Mouse (Mus musculus) gastrocnemius, adult 18-20 months (tissue): ENCODE results near the gene Dppa3. TPM values are rescaled to one million over a fixed set of nuclear protein-coding genes. Genes with fewer than 3 reads are reported as not detected.

Source experiments
- DNase-seq: peaks from one replicate; pipeline ENCODE4 v3.0.0; 2021; ENCODE audit warnings: low spot score
- long read RNA-seq, 2 experiments: library from polyadenylated mRNA; stranded (forward); transcript quantifications; one replicate each; pipeline ENCODE4 v2.0.0; 2021
- total RNA-seq, 2 experiments: library from RNA; stranded (reverse); gene quantifications; 2 replicates each; pipeline ENCODE4 v1.2.3; 2021

Gene Dppa3
- not detected for total RNA-seq
- long read RNA-seq, experiment 1: 0 reads
- long read RNA-seq, experiment 2: 0 reads

GRCm38 (mm10) chr6:122626110-122626509 is at the start of gene Dppa3:
Gene Dppa3 (plus strand): TSS chr6:122626410.
- no peak for DNase-seq

GRCm38 (mm10) chr6:122577030-122577429 is 49.2 kb upstream of the Dppa3 start:
- no peak for DNase-seq

- DNase-seq: no peak
Measured at GRCm38 (mm10) chr6:122579086-122579485, 47.1 kb upstream of the Dppa3 start.

GRCm38 (mm10) chr6:122591027-122591758 is 35.0 kb upstream of the Dppa3 start:
- no peak for DNase-seq

GRCm38 (mm10) chr6:122592905-122593304 is 33.3 kb upstream of the Dppa3 start:
- DNase-seq: no peak

GRCm38 (mm10) chr6:122595637-122596036 is 30.6 kb upstream of the Dppa3 start:
- DNase-seq: peak; percentile 17

GRCm38 (mm10) chr6:122596608-122597007 is 29.6 kb upstream of the Dppa3 start:
- DNase-seq: no peak

GRCm38 (mm10) chr6:122598014-122598413 is 28.2 kb upstream of the Dppa3 start:
- DNase-seq: no peak

- DNase-seq: no peak
Measured at GRCm38 (mm10) chr6:122598436-122598835, 27.8 kb upstream of the Dppa3 start.

- no peak for DNase-seq
Measured at GRCm38 (mm10) chr6:122599054-122599737, 27.0 kb upstream of the Dppa3 start.

GRCm38 (mm10) chr6:122600066-122600646 is 26.1 kb upstream of the Dppa3 start:
- DNase-seq: no peak

GRCm38 (mm10) chr6:122601031-122601430 is 25.2 kb upstream of the Dppa3 start:
- no peak for DNase-seq

- no peak for DNase-seq
Measured at GRCm38 (mm10) chr6:122601615-122602014, 24.6 kb upstream of the Dppa3 start.

- peak; percentile 75 for DNase-seq
Measured at GRCm38 (mm10) chr6:122602242-122602991, 23.8 kb upstream of the Dppa3 start, which contains the start of gene Apobec1. Gene Apobec1 (minus strand): TSS chr6:122602444.

GRCm38 (mm10) chr6:122602992-122603322 is 23.3 kb upstream of the Dppa3 start:
- no peak for DNase-seq

- DNase-seq: no peak
Measured at GRCm38 (mm10) chr6:122604260-122604659, 21.9 kb upstream of the Dppa3 start.

GRCm38 (mm10) chr6:122605483-122605882 is 20.7 kb upstream of the Dppa3 start:
- no peak for DNase-seq

GRCm38 (mm10) chr6:122606661-122607060 is 19.5 kb upstream of the Dppa3 start:
- DNase-seq: no peak

- no peak for DNase-seq
Measured at GRCm38 (mm10) chr6:122607700-122608099, 18.5 kb upstream of the Dppa3 start.

GRCm38 (mm10) chr6:122608434-122609376 is 17.5 kb upstream of the Dppa3 start:
- DNase-seq: no peak

- DNase-seq: no peak
Measured at GRCm38 (mm10) chr6:122609377-122609728, 16.9 kb upstream of the Dppa3 start.
